Mouse (Mus musculus): ENCODE measurements around the gene Slc15a5. TPM values are rescaled to one million over a fixed set of nuclear protein-coding genes. Genes with fewer than 3 reads are reported as not detected.

Gene Slc15a5
- polyA plus RNA-seq, 1 experiment, result 0.06 TPM

GRCm38 (mm10) chr6:138054956-138055355 lies 24.8 kb downstream of the Slc15a5 start:
- WGBS, result 88% methylated on average over 12 of the region's 12 CpGs
- TF ChIP-seq POLR2A (IDR thresholded peaks at IDR 0.05; ENCODE audit: low read depth, low read length) (no peak), CTCF (IDR thresholded peaks at IDR 0.05; ENCODE audit: extremely low read depth, insufficient read length, insufficient replicate concordance, low read depth, low read length) (no peak)
- H3K4me1 ChIP-seq (ENCODE audit: control insufficient read depth, insufficient read depth, insufficient read length, low read length), result peaks cover 10% of the 10 kb centered on the region

GRCm38 (mm10) chr6:138054166-138054565 lies 25.6 kb downstream of the Slc15a5 start:
- Histone ChIP-seq H3K27ac (ENCODE audit: insufficient read depth, low read depth, low read length) (no peak overlapping the region), H3K27me3 (ENCODE audit: control insufficient read depth, insufficient read depth, low read length) (no peaks in the 10 kb centered on the region), H3K4me1 (ENCODE audit: control insufficient read depth, insufficient read depth, insufficient read length, low read length) (peaks cover 11% of the 10 kb centered on the region), H3K4me3 (ENCODE audit: low read depth, low read length) (no peak overlapping the region), H3K36me3 (ENCODE audit: control insufficient read depth, insufficient read depth, low read length) (no peaks in the 10 kb centered on the region)
- TF ChIP-seq POLR2A (IDR thresholded peaks at IDR 0.05; ENCODE audit: low read depth, low read length) (no peak), CTCF (IDR thresholded peaks at IDR 0.05; ENCODE audit: extremely low read depth, insufficient read length, insufficient replicate concordance, low read depth, low read length) (no peak)
- 64% methylated on average over 1 of the region's 1 CpGs for WGBS

More at GRCm38 (mm10) chr6:138054956-138055355, 24.8 kb downstream of the Slc15a5 start:
- Histone ChIP-seq H3K4me3 (ENCODE audit: low read depth, low read length) (no peak overlapping the region), H3K27ac (ENCODE audit: insufficient read depth, low read depth, low read length) (no peak overlapping the region), H3K36me3 (ENCODE audit: control insufficient read depth, insufficient read depth, low read length) (no peaks in the 10 kb centered on the region), H3K27me3 (ENCODE audit: control insufficient read depth, insufficient read depth, low read length) (no peaks in the 10 kb centered on the region)

- H3K36me3 ChIP-seq (ENCODE audit: control insufficient read depth, insufficient read depth, low read length), result no peaks in the 10 kb centered on the region
- no peaks in the 10 kb centered on the region for H3K27me3 ChIP-seq (ENCODE audit: control insufficient read depth, insufficient read depth, low read length)
- H3K4me3 ChIP-seq (ENCODE audit: low read depth, low read length), result no peak overlapping the region
- peaks cover 14% of the 10 kb centered on the region for H3K4me1 ChIP-seq (ENCODE audit: control insufficient read depth, insufficient read depth, insufficient read length, low read length)
- H3K27ac ChIP-seq (ENCODE audit: insufficient read depth, low read depth, low read length), result no peak overlapping the region
- WGBS, result 87% methylated on average over 9 of the region's 9 CpGs
- TF ChIP-seq POLR2A (IDR thresholded peaks at IDR 0.05; ENCODE audit: low read depth, low read length), result no peak
- TF ChIP-seq CTCF (IDR thresholded peaks at IDR 0.05; ENCODE audit: extremely low read depth, insufficient read length, insufficient replicate concordance, low read depth, low read length), result no peak
Measured at GRCm38 (mm10) chr6:138053686-138054085, 26.0 kb downstream of the Slc15a5 start.

GRCm38 (mm10) chr6:138045364-138045763 lies 34.4 kb downstream of the Slc15a5 start:
- 75% methylated on average over 2 of the region's 2 CpGs for WGBS
- TF ChIP-seq CTCF (IDR thresholded peaks at IDR 0.05; ENCODE audit: extremely low read depth, insufficient read length, insufficient replicate concordance, low read depth, low read length) (no peak), POLR2A (IDR thresholded peaks at IDR 0.05; ENCODE audit: low read depth, low read length) (no peak)
- Histone ChIP-seq H3K36me3 (ENCODE audit: control insufficient read depth, insufficient read depth, low read length) (no peaks in the 10 kb centered on the region), H3K4me3 (ENCODE audit: low read depth, low read length) (no peak overlapping the region), H3K27ac (ENCODE audit: insufficient read depth, low read depth, low read length) (no peak overlapping the region), H3K27me3 (ENCODE audit: control insufficient read depth, insufficient read depth, low read length) (no peaks in the 10 kb centered on the region), H3K4me1 (ENCODE audit: control insufficient read depth, insufficient read depth, insufficient read length, low read length) (peaks cover 7% of the 10 kb centered on the region; the same call in 1 of the 2 replicates)

- no peaks in the 10 kb centered on the region for H3K36me3 ChIP-seq (ENCODE audit: control insufficient read depth, insufficient read depth, low read length)
- H3K4me3 ChIP-seq (ENCODE audit: low read depth, low read length), result no peak overlapping the region
- no peak overlapping the region for H3K27ac ChIP-seq (ENCODE audit: insufficient read depth, low read depth, low read length)
- TF ChIP-seq POLR2A (IDR thresholded peaks at IDR 0.05; ENCODE audit: low read depth, low read length), result no peak
- 0 out of 2 replicates have a peak, but pooled peaks have one; percentile 7 for TF ChIP-seq CTCF (IDR thresholded peaks at IDR 0.05; ENCODE audit: extremely low read depth, insufficient read length, insufficient replicate concordance, low read depth, low read length)
- WGBS, result 91% methylated on average over 5 of the region's 5 CpGs
- H3K27me3 ChIP-seq (ENCODE audit: control insufficient read depth, insufficient read depth, low read length), result no peaks in the 10 kb centered on the region
- H3K4me1 ChIP-seq (ENCODE audit: control insufficient read depth, insufficient read depth, insufficient read length, low read length), result peaks cover under 1% of the 10 kb centered on the region; the same call in 1 of the 2 replicates
Measured at GRCm38 (mm10) chr6:138042891-138043290, 36.8 kb downstream of the Slc15a5 start.

GRCm38 (mm10) chr6:138041865-138042264 lies 37.9 kb downstream of the Slc15a5 start:
- WGBS, result 83% methylated on average over 4 of the region's 4 CpGs
- Histone ChIP-seq H3K4me1 (ENCODE audit: control insufficient read depth, insufficient read depth, insufficient read length, low read length) (no peaks in the 10 kb centered on the region), H3K27me3 (ENCODE audit: control insufficient read depth, insufficient read depth, low read length) (no peaks in the 10 kb centered on the region), H3K4me3 (ENCODE audit: low read depth, low read length) (no peak overlapping the region), H3K27ac (ENCODE audit: insufficient read depth, low read depth, low read length) (no peak overlapping the region), H3K36me3 (ENCODE audit: control insufficient read depth, insufficient read depth, low read length) (no peaks in the 10 kb centered on the region)
- no peak for TF ChIP-seq CTCF (IDR thresholded peaks at IDR 0.05; ENCODE audit: extremely low read depth, insufficient read length, insufficient replicate concordance, low read depth, low read length)
- TF ChIP-seq POLR2A (IDR thresholded peaks at IDR 0.05; ENCODE audit: low read depth, low read length), result no peak

- H3K27ac ChIP-seq (ENCODE audit: insufficient read depth, low read depth, low read length), result no peak overlapping the region
- peak; percentile 57; the same call in 1 of the 2 replicates for TF ChIP-seq CTCF (IDR thresholded peaks at IDR 0.05; ENCODE audit: extremely low read depth, insufficient read length, insufficient replicate concordance, low read depth, low read length)
- no peak for TF ChIP-seq POLR2A (IDR thresholded peaks at IDR 0.05; ENCODE audit: low read depth, low read length)
- WGBS, result 92% methylated on average over 5 of the region's 5 CpGs
Measured at GRCm38 (mm10) chr6:138037587-138037986, 42.1 kb downstream of the Slc15a5 start.

More at GRCm38 (mm10) chr6:138037587-138037986, 42.1 kb downstream of the Slc15a5 start:
- Histone ChIP-seq H3K4me1 (ENCODE audit: control insufficient read depth, insufficient read depth, insufficient read length, low read length) (no peaks in the 10 kb centered on the region), H3K27me3 (ENCODE audit: control insufficient read depth, insufficient read depth, low read length) (no peaks in the 10 kb centered on the region), H3K4me3 (ENCODE audit: low read depth, low read length) (no peak overlapping the region), H3K36me3 (ENCODE audit: control insufficient read depth, insufficient read depth, low read length) (no peaks in the 10 kb centered on the region)

Measured in small intestine, adult 2 months (tissue).